Mouse (Mus musculus) mouse trophoblast stem cell (cell line): ENCODE results near the gene Urah.

Experiments
- in situ Hi-C, 2 experiments: fragments of 300-500 bp; cut with MseI, MboI; formaldehyde crosslinking; loops; 2 replicates in 1 of 2; 3 replicates in 1 of 2; pipeline ENCODE4 v1.15.1; 2025

Gene Urah

GRCm38 (mm10) chr7:140839556-140839955 lies 4.7 kb downstream of the Urah start:
- in situ Hi-C loops: no loop called here

GRCm38 (mm10) chr7:140840750-140841735 lies 6.2 kb downstream of the Urah start:
- in situ Hi-C loops: loop anchor here in 1 of 2 experiments (5.0 kb wide), 1 partner anchor 61 kb away; the partner anchor contains the start of gene Cox8b

- in situ Hi-C loops: loop anchor here in 1 of 2 experiments (5.0 kb wide), 1 partner anchor 58 kb away; the partner anchor contains the start of gene Cox8b
Measured at GRCm38 (mm10) chr7:140843806-140844205, 9.0 kb downstream of the Urah start.

GRCm38 (mm10) chr7:140844905-140845665 lies 10.3 kb downstream of the Urah start, which contains the start of gene Scgb1c1:
Gene Scgb1c1, plus strand, starts transcription at chr7:140845547.
- in situ Hi-C loops: loop anchor here (5.0 kb wide), 1 partner anchor 57 kb away; the partner anchor contains the start of gene Cox8b (in 2 of the 2)

- in situ Hi-C loops: loop anchor here in 1 of 2 experiments (5.0 kb wide), 1 partner anchor 57 kb away; the partner anchor contains the start of gene Cox8b
Measured at GRCm38 (mm10) chr7:140845683-140846082, 10.9 kb downstream of the Urah start.

GRCm38 (mm10) chr7:140846676-140847075 lies 11.9 kb downstream of the Urah start:
- in situ Hi-C loops: loop anchor here in 1 of 2 experiments (5.0 kb wide), 1 partner anchor 56 kb away; the partner anchor contains the start of gene Cox8b

- in situ Hi-C loops: loop anchor here in 1 of 2 experiments (5.0 kb wide), 1 partner anchor 54 kb away; the partner anchor contains the start of gene Cox8b
Measured at GRCm38 (mm10) chr7:140847755-140848580, 13.2 kb downstream of the Urah start, which contains the start of gene Odf3. Gene Odf3, plus strand, starts transcription at chr7:140847805.

GRCm38 (mm10) chr7:140848591-140848990 lies 13.8 kb downstream of the Urah start:
- in situ Hi-C loops: loop anchor here in 1 of 2 experiments (5.0 kb wide), 1 partner anchor 54 kb away; the partner anchor contains the start of gene Cox8b

- in situ Hi-C loops: no loop called here
Measured at GRCm38 (mm10) chr7:140851916-140852315, 17.1 kb downstream of the Urah start.

- in situ Hi-C loops: no loop called here
Measured at GRCm38 (mm10) chr7:140853386-140853785, 18.6 kb downstream of the Urah start.

GRCm38 (mm10) chr7:140854483-140854882 lies 19.7 kb downstream of the Urah start:
- in situ Hi-C loops: no loop called here

- in situ Hi-C loops: no loop called here
Measured at GRCm38 (mm10) chr7:140855181-140855580, 20.4 kb downstream of the Urah start.

- in situ Hi-C loops: no loop called here
Measured at GRCm38 (mm10) chr7:140855860-140856784, 21.3 kb downstream of the Urah start, which contains the start of gene Gm45785. Gene Gm45785, minus strand, starts transcription at chr7:140856331.

GRCm38 (mm10) chr7:140856785-140857549 lies 22.1 kb downstream of the Urah start, which contains the start of gene Ric8a:
Gene Ric8a, plus strand, starts transcription at chr7:140856957.
- in situ Hi-C loops: no loop called here

- in situ Hi-C loops: no loop called here
Measured at GRCm38 (mm10) chr7:140857550-140858505, 23.0 kb downstream of the Urah start, which contains the start of gene Bet1l. Gene Bet1l, minus strand, starts transcription at chr7:140857577.

- in situ Hi-C loops: no loop called here
Measured at GRCm38 (mm10) chr7:140858746-140859145, 23.9 kb downstream of the Urah start.

- in situ Hi-C loops: no loop called here
Measured at GRCm38 (mm10) chr7:140859997-140860396, 25.2 kb downstream of the Urah start.
